Mouse (Mus musculus) c-Kit-positive CD71-positive TER-119-negative erythroid progenitor cells, embryonic 14.5 days (primary cell): ENCODE data around the gene Oas1a.
"Not testable (repeated sequence)": the region's sequence is repeated elsewhere in the genome, so short reads cannot be mapped to it uniquely, and the experiment has no call there.

ENCODE experiments used
- DNase-seq: peaks from one replicate; pipeline ENCODE4 v3.0.0-alpha.2; 2013; ENCODE audit warnings: low read depth

Oas1a gene

GRCm38 (mm10) chr5:120906791-120907733, at the start of gene Oas1a:
Gene Oas1a, minus strand, starts transcription at chr5:120907521.
- DNase-seq, result not testable (repeated sequence)

GRCm38 (mm10) chr5:120953974-120954373, 46.7 kb upstream of the Oas1a start:
- DNase-seq, result peak; percentile 22

- no peak for DNase-seq
These were observed 45.0 kb upstream of the Oas1a start for GRCm38 (mm10) chr5:120952242-120952770.

DNA sequence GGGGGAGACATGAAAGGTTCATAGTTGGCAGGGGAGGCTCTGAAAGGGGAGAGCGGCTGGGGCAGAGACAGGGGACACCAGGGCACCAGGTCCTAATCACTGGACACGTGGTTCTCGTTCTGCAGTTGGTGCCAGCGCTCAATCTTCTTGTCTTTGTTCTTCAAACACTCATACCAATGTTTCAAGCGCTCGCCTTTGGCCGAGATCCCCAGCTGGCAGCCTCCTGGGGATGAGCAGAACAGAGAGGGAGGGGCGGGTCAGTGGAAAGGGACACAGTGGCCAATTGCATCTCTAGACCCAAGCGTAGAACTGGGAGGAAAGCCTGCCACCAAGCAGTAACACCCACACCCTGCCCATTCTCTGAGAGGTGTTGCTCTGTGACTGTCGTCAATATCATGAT, 34.8 kb upstream of the Oas1a start:
- no peak for DNase-seq

GRCm38 (mm10) chr5:120938586-120938985, 31.3 kb upstream of the Oas1a start:
- no peak for DNase-seq

DNA sequence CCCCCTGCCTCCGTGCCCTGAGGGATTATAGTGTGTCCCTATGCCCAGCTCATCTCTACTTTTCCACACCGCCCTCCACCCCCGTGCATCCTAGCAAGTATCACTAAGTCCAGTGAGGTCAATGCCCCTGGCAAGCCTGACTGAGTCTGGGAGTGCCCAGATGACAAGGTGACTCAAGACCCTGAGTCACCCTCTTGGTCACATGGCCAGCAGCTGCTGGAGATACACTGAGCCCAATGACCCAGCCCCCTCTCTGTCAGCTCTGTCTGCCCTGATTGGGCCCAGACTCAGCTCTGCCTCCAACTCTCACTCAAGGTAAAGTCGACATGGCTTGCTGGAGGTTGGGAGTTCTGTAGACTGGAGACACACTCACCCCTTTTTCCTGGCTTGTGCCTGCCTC, 30.5 kb upstream of the Oas1a start:
- no peak for DNase-seq

DNA sequence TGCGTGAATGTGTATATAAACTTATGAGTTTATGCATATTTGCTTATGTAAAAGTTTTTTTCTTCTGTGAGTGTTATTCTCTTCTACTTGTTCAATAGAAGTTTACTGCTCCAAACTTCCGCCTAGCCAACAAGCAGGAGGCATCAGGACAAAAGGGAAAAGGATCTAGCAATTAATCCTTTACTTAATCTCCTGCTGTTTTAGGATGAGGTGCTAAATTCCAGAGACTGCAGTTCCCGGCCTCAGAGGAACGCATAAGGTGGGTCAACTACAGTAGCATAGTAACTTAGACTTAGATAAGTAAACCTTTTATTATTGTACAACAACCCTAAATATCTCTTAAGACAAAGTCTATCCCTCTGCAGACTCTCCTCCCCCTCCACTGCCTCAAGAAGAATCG, 26.6 kb upstream of the Oas1a start:
- DNase-seq, result no peak

- DNase-seq, result no peak
These were observed 19.7 kb upstream of the Oas1a start for GRCm38 (mm10) chr5:120927036-120927435.

GRCm38 (mm10) chr5:120926311-120926710, 19.0 kb upstream of the Oas1a start:
- not testable (repeated sequence) for DNase-seq

DNA sequence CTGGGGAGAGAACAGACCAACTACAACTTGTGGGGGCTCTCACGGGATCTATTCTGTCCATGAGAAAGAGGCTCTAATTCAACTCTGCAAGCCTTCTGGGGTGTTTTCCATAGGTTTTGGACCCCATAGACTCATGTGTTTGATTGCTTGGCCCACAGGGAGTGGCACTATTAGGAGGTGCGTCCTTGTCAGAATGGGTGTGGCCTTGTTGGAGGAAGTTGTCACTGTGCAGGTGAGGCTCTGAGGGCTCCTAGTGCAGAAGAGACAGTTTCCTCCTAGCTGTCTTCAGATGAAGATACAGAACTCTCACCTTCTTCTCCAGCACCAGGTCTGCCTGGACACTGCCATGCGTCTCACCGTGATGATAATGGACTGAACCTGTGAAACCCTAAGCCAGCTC, 17.2 kb upstream of the Oas1a start:
- not testable (repeated sequence) for DNase-seq

GRCm38 (mm10) chr5:120923969-120924368, 16.6 kb upstream of the Oas1a start:
- no peak for DNase-seq

DNA sequence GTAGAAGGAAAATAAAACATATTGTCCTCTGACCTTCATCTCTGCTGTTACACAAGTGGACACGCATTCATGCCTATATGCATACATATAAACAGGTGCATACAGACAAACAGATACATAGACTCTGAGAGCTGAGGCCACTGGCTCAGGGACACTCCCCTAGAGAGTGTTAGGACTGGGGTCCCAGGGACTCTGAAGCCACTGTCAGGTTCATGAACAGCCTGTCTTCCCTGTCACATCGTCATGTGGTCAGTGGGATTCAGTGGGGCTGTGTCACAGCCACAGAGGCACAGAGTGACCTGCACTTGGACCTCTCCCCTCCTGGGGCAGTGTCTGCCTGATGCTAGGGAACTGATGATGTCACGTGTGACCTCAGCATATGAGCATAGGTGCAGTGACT, 13.0 kb upstream of the Oas1a start:
- no peak for DNase-seq

- DNase-seq, result not testable (repeated sequence)
These were observed 12.0 kb upstream of the Oas1a start for GRCm38 (mm10) chr5:120919156-120919935.

- not testable (repeated sequence) for DNase-seq
These were observed 6.9 kb upstream of the Oas1a start, which contains the start of gene Oas1d for GRCm38 (mm10) chr5:120914204-120914603. Gene Oas1d, plus strand, starts transcription at chr5:120914536.

- DNase-seq, result no peak
These were observed 1.0 kb upstream of the Oas1a start for GRCm38 (mm10) chr5:120908196-120908920.

- DNase-seq, result no peak
These were observed 5.3 kb downstream of the Oas1a start for GRCm38 (mm10) chr5:120902056-120902455.

- DNase-seq, result no peak
These were observed 6.7 kb downstream of the Oas1a start for GRCm38 (mm10) chr5:120900666-120901065.

DNA sequence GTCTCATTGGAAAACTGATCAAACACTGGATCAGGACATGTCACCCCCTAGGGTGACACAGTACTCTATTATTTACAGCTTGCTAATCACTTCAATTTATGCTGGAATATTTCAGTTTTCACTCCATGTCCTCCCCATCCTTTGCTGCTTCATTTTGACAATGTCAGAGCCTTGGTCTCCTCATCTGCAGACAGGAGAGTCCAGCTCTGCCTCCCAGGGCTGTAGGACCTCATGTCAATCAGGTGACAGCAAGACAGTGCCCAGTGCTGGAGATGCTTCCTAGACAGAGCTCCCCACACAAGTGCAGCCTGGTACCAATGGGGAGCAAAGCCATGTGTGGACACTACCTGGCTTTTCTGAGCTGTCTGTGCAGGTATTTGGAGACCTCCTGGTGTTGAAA, 8.6 kb downstream of the Oas1a start:
- no peak for DNase-seq

DNA sequence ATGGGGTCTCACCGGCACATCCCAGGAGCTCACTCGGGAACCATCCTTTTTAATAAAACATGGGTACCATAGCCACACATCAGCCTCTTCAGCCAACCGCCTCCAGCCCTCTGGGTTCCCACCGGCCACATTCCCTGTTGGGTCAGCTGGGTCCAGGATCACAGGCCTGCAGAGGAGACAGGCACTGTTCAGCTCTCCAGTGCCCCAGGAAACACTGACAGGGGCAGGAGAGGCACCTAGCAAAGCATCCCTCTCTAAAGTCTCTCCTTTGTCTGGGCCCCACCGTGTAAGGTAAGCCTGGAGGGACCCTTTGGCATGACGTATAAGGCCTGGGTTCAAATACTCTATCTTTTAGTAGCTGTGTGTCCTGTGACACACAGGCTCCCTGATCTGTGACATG, 9.0 kb downstream of the Oas1a start:
- no peak for DNase-seq

- DNase-seq, result no peak
These were observed 12.0 kb downstream of the Oas1a start for GRCm38 (mm10) chr5:120895231-120895900.

GRCm38 (mm10) chr5:120894692-120895091, 12.6 kb downstream of the Oas1a start:
- DNase-seq, result not testable (repeated sequence)
